Mouse (Mus musculus): ENCODE results near the gene Thpo. TPM values are rescaled to one million over a fixed set of nuclear protein-coding genes. Genes with fewer than 3 reads are reported as not detected.

Gene Thpo
- 2.8 and 3.6 TPM in 2 replicates for polyA plus RNA-seq (2012; rRNA removed)
- 3.6 and 3.7 TPM in 2 replicates for polyA plus RNA-seq (2014; fragmentation: Nextera tagmentation; extraction: Ambion mirVana)

GRCm38 (mm10) chr16:20733731-20734730 is at the start of gene Thpo:
Gene Thpo (minus strand): TSS chr16:20734511.
- Histone ChIP-seq H3K4me1 (replicated peaks; ENCODE audit: control insufficient read depth in 2 of 2, insufficient read depth in 2 of 2, low read length in 1 of 2) (0 out of 4 replicates have a peak, but pooled peaks cover 0 to 2% of the 10 kb centered on the region in 2 experiments), H3K27ac (no peak within 1 kb of the TSS), H3K4me3 (ENCODE audit: insufficient read depth in 1 of 2, low read depth in 2 of 2, low read length in 2 of 2) (peak within 1 kb of the TSS; percentile 20 to 49), H3K4me2 (ENCODE audit: low read depth) (peak within 1 kb of the TSS; percentile 62), H3K9me3 (ENCODE audit: control insufficient read depth, low read length) (no peaks in the 10 kb centered on the region), H3K9ac (replicated peaks) (no peak within 1 kb of the TSS), H3K27me3 (ENCODE audit: control insufficient read depth, insufficient read depth, low read length) (peaks cover 53% of the 10 kb centered on the region), H3K36me3 (replicated peaks; ENCODE audit: control insufficient read depth, insufficient read depth, low read depth) (no peaks in the 10 kb centered on the region)
- 0 out of 2 replicates have a peak, but pooled peaks have one; percentile 2 for TF ChIP-seq CTCF (IDR thresholded peaks at IDR 0.05; ENCODE audit: low read depth)
- TF ChIP-seq EP300 (IDR thresholded peaks at IDR 0.05; ENCODE audit: low read depth), result no peak
- no peak for ATAC-seq (ENCODE audit: insufficient read depth)
- DNase-seq (ENCODE audit: low read depth in 3 of 3, low spot score in 3 of 3), result no peak
- 3% methylated on average over 45 of the region's 45 CpGs for WGBS (ENCODE audit: insufficient replicate concordance)

GRCm38 (mm10) chr16:20783891-20784290 is 49.6 kb upstream of the Thpo start:
- H3K4me3 ChIP-seq (ENCODE audit: insufficient read depth in 1 of 2, low read depth in 2 of 2, low read length in 2 of 2), result no peak overlapping the region
- no peaks in the 10 kb centered on the region for H3K27me3 ChIP-seq (ENCODE audit: control insufficient read depth, insufficient read depth, low read length)
- H3K4me2 ChIP-seq (ENCODE audit: low read depth), result no peak overlapping the region
- H3K27ac ChIP-seq, result no peak overlapping the region
- no peaks in the 10 kb centered on the region for H3K36me3 ChIP-seq (replicated peaks; ENCODE audit: control insufficient read depth, insufficient read depth, low read depth)
- DNase-seq (ENCODE audit: low read depth in 3 of 3, low spot score in 3 of 3), result no peak
- 73% methylated on average over 2 of the region's 2 CpGs for WGBS (ENCODE audit: insufficient replicate concordance)
- no peaks in the 10 kb centered on the region for H3K9me3 ChIP-seq (ENCODE audit: control insufficient read depth, low read length)
- no peak for ATAC-seq (ENCODE audit: insufficient read depth)
- H3K9ac ChIP-seq (replicated peaks), result no peak overlapping the region
- H3K4me1 ChIP-seq (replicated peaks; ENCODE audit: control insufficient read depth in 2 of 2, insufficient read depth in 2 of 2, low read length in 1 of 2), result no peaks in the 10 kb centered on the region
- TF ChIP-seq CTCF (IDR thresholded peaks at IDR 0.05; ENCODE audit: low read depth) (no peak), EP300 (IDR thresholded peaks at IDR 0.05; ENCODE audit: low read depth) (no peak)

- no peak overlapping the region for H3K27ac ChIP-seq
- H3K9ac ChIP-seq (replicated peaks), result no peak overlapping the region
- no peaks in the 10 kb centered on the region for H3K4me1 ChIP-seq (replicated peaks; ENCODE audit: control insufficient read depth in 2 of 2, insufficient read depth in 2 of 2, low read length in 1 of 2)
- H3K36me3 ChIP-seq (replicated peaks; ENCODE audit: control insufficient read depth, insufficient read depth, low read depth), result no peaks in the 10 kb centered on the region
- WGBS (ENCODE audit: insufficient replicate concordance), result 61% methylated on average over 4 of the region's 4 CpGs
- TF ChIP-seq CTCF (IDR thresholded peaks at IDR 0.05; ENCODE audit: low read depth) (no peak), EP300 (IDR thresholded peaks at IDR 0.05; ENCODE audit: low read depth) (no peak)
- H3K4me3 ChIP-seq (ENCODE audit: insufficient read depth in 1 of 2, low read depth in 2 of 2, low read length in 2 of 2), result no peak overlapping the region
- DNase-seq (ENCODE audit: low read depth in 3 of 3, low spot score in 3 of 3), result no peak
- ATAC-seq (ENCODE audit: insufficient read depth), result no peak
- H3K4me2 ChIP-seq (ENCODE audit: low read depth), result no peak overlapping the region
- H3K27me3 ChIP-seq (ENCODE audit: control insufficient read depth, insufficient read depth, low read length), result no peaks in the 10 kb centered on the region
- H3K9me3 ChIP-seq (ENCODE audit: control insufficient read depth, low read length), result no peaks in the 10 kb centered on the region
Measured at GRCm38 (mm10) chr16:20781101-20781630, 46.9 kb upstream of the Thpo start.

- no peak for DNase-seq (ENCODE audit: low read depth in 3 of 3, low spot score in 3 of 3)
- no peaks in the 10 kb centered on the region for H3K4me1 ChIP-seq (replicated peaks; ENCODE audit: control insufficient read depth in 2 of 2, insufficient read depth in 2 of 2, low read length in 1 of 2)
- WGBS (ENCODE audit: insufficient replicate concordance), result 54% methylated on average over 3 of the region's 3 CpGs
- no peak overlapping the region for H3K9ac ChIP-seq (replicated peaks)
- ATAC-seq (ENCODE audit: insufficient read depth), result no peak
- no peaks in the 10 kb centered on the region for H3K36me3 ChIP-seq (replicated peaks; ENCODE audit: control insufficient read depth, insufficient read depth, low read depth)
- H3K27me3 ChIP-seq (ENCODE audit: control insufficient read depth, insufficient read depth, low read length), result no peaks in the 10 kb centered on the region
- no peaks in the 10 kb centered on the region for H3K9me3 ChIP-seq (ENCODE audit: control insufficient read depth, low read length)
- no peak overlapping the region for H3K27ac ChIP-seq
- no peak for TF ChIP-seq EP300 (IDR thresholded peaks at IDR 0.05; ENCODE audit: low read depth)
- no peak for TF ChIP-seq CTCF (IDR thresholded peaks at IDR 0.05; ENCODE audit: low read depth)
- no peak overlapping the region for H3K4me2 ChIP-seq (ENCODE audit: low read depth)
- H3K4me3 ChIP-seq (ENCODE audit: insufficient read depth in 1 of 2, low read depth in 2 of 2, low read length in 2 of 2), result no peak overlapping the region
Measured at GRCm38 (mm10) chr16:20779846-20780245, 45.5 kb upstream of the Thpo start.

- Histone ChIP-seq H3K4me2 (ENCODE audit: low read depth) (no peak overlapping the region), H3K4me1 (replicated peaks; ENCODE audit: control insufficient read depth in 2 of 2, insufficient read depth in 2 of 2, low read length in 1 of 2) (no peaks in the 10 kb centered on the region), H3K9ac (replicated peaks) (no peak overlapping the region), H3K4me3 (ENCODE audit: insufficient read depth in 1 of 2, low read depth in 2 of 2, low read length in 2 of 2) (no peak overlapping the region), H3K9me3 (ENCODE audit: control insufficient read depth, low read length) (no peaks in the 10 kb centered on the region), H3K36me3 (replicated peaks; ENCODE audit: control insufficient read depth, insufficient read depth, low read depth) (no peaks in the 10 kb centered on the region), H3K27ac (no peak overlapping the region), H3K27me3 (ENCODE audit: control insufficient read depth, insufficient read depth, low read length) (no peaks in the 10 kb centered on the region)
- TF ChIP-seq EP300 (IDR thresholded peaks at IDR 0.05; ENCODE audit: low read depth) (no peak), CTCF (IDR thresholded peaks at IDR 0.05; ENCODE audit: low read depth) (no peak)
- ATAC-seq (ENCODE audit: insufficient read depth), result no peak
- 58% methylated on average over 5 of the region's 5 CpGs for WGBS (ENCODE audit: insufficient replicate concordance)
- DNase-seq (ENCODE audit: low read depth in 3 of 3, low spot score in 3 of 3), result no peak
Measured at GRCm38 (mm10) chr16:20775021-20775420, 40.7 kb upstream of the Thpo start.

Measured in liver, embryonic 14.5 days (tissue).